Mouse (Mus musculus) ES-E14 (cell line): ENCODE results near the gene Tdrd9. TPM values are rescaled to one million over a fixed set of nuclear protein-coding genes. Genes with fewer than 3 reads are reported as not detected.

ENCODE experiments used
- DNase-seq: peaks from one replicate; pipeline ENCODE4 v3.0.0-alpha.2; 2013; ENCODE audit warnings: low read depth, low spot score
- H3K27ac ChIP-seq: 2 replicates; pipeline ENCODE4 v1.5.1; 2012; ENCODE audit warnings: low read depth, mild to moderate bottlenecking, low read length, moderate library complexity, mixed read lengths; ENCODE audit not compliant: poor library complexity, insufficient read depth, severe bottlenecking
- H3K36me3 ChIP-seq: 2 replicates; pipeline ENCODE4 v1.6.1; 2012; ENCODE audit warnings: mild to moderate bottlenecking, low read length, moderate library complexity, mixed read lengths; ENCODE audit not compliant: control insufficient read depth, poor library complexity, insufficient read depth, severe bottlenecking
- H3K4me1 ChIP-seq, 2 experiments: fragments of 150-350 bp in 1 of 2; sonication (generic) in 1 of 2; 2 replicates each; pipeline ENCODE4 v1.6.1; 2012; ENCODE audit warnings: low read length in 2 of 2, mild to moderate bottlenecking in 1 of 2, mixed read lengths in 1 of 2; ENCODE audit not compliant: control insufficient read depth in 2 of 2, insufficient read depth in 2 of 2, poor library complexity in 1 of 2
- H3K4me3 ChIP-seq, 2 experiments: fragments of 150-350 bp in 1 of 2; sonication (generic) in 1 of 2; 2 replicates each; pipeline ENCODE4 v1.5.1; 2012; ENCODE audit warnings: low read length in 2 of 2, low read depth in 1 of 2, mild to moderate bottlenecking in 1 of 2, mixed read lengths in 1 of 2; ENCODE audit not compliant: insufficient read depth in 1 of 2, poor library complexity in 1 of 2, severe bottlenecking in 1 of 2
- H3K9ac ChIP-seq: 2 replicates; pipeline ENCODE4 v1.6.1; 2012; ENCODE audit warnings: low read depth, mild to moderate bottlenecking, low read length, mixed read lengths; ENCODE audit not compliant: poor library complexity, insufficient read depth, severe bottlenecking
- H3K9me3 ChIP-seq: fragments of 150-350 bp; sonication (generic); 2 replicates; pipeline ENCODE4 v1.6.1; 2012; ENCODE audit warnings: low read depth, mild to moderate bottlenecking, low read length; ENCODE audit not compliant: control insufficient read depth, insufficient read depth
- CHD2 ChIP-seq: IDR thresholded peaks from 2 replicates; pipeline ENCODE4 v1.6.1; 2014; ENCODE audit warnings: mild to moderate bottlenecking, low read depth, low read length, inconsistent platforms
- HCFC1 ChIP-seq: IDR thresholded peaks from 2 replicates; pipeline ENCODE4 v1.6.1; 2012; ENCODE audit warnings: low read length, inconsistent platforms, borderline replicate concordance; ENCODE audit not compliant: insufficient read depth
- MAFK ChIP-seq: IDR thresholded peaks from 2 replicates; pipeline ENCODE4 v1.6.1; 2014; ENCODE audit warnings: mild to moderate bottlenecking, low read depth, low read length, inconsistent platforms; ENCODE audit not compliant: insufficient read depth
- ZC3H11A ChIP-seq: IDR thresholded peaks from 2 replicates; pipeline ENCODE4 v1.6.1; 2012; ENCODE audit warnings: low read depth, mild to moderate bottlenecking, inconsistent platforms, low read length, borderline replicate concordance
- ZNF384 ChIP-seq: IDR thresholded peaks from 2 replicates; pipeline ENCODE4 v1.6.1; 2012; ENCODE audit warnings: low read depth, low read length, inconsistent platforms
- in situ Hi-C, 2 experiments: fragments of 600-800 bp; cut with MboI; formaldehyde crosslinking; loops; one replicate each; pipeline ENCODE4 v1.15.1; 2025; ENCODE audit warnings: low sequenced_read_pairs in 2 of 2, inconsistent platforms in 1 of 2; ENCODE audit not compliant: unreplicated experiment in 2 of 2
- total RNA-seq: library from RNA; depleted of rRNA; stranded (reverse); fragments of 300-350 nt; gene quantifications from 2 replicates; pipeline ENCODE4 v1.2.3, GENCODE M21; 2012

Tdrd9 gene
- total RNA-seq, 1 experiment = 0.67 TPM

DNA sequence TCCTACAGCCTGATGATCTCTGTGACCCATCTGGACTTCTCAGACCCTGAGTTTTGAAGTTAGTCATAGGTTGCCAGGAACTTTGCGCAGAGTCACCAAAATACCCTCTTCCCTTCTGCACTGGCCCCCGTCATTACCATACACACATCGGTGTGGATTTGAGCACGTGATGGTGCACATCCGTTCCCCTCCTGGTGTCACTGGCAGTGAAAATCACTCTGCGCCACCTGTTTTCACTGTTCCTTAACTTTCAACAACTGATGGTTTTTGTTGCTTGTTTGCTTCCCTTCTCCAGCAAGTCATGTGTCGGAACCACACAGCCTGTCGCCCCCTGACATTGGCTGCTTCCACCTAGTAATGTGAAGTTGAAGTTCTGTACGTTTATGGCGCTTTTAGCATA, 1.1 kb downstream of the Tdrd9 start:
- no peaks in the 10 kb centered on the region for H3K9me3 ChIP-seq
- TF ChIP-seq MAFK (no peak), HCFC1 (no peak), ZC3H11A (no peak), CHD2 (no peak), ZNF384 (no peak)
- in situ Hi-C loops = no loop called here
- H3K27ac ChIP-seq = no peak overlapping the region
- no peaks in the 10 kb centered on the region for H3K36me3 ChIP-seq
- no peak overlapping the region for H3K9ac ChIP-seq
- H3K4me3 ChIP-seq = no peak overlapping the region
- peaks cover 0 to 6% of the 10 kb centered on the region in 2 experiments; a peak in 1 of 4 replicates for H3K4me1 ChIP-seq
- DNase-seq = no peak

DNA sequence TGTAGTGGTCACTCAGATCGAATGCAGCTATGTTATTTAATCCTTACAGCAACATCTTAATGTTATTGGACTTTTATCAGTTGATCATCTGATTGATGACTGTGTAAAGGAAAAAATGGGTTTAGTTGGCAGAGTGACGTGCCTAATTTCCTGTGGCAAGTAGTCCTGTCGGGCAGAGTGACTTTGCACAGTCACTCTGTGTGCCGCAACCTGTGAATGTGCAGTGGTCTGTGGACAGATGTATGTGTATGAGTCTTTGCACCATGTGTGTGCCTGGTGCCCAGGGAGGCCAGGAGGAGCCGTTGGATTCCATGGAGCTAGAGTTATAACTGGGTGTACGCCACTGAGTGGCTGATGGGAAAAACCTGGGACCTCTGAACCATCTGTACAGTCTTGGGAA, 3.2 kb downstream of the Tdrd9 start:
- no peak for DNase-seq
- no peak overlapping the region for H3K9ac ChIP-seq
- H3K27ac ChIP-seq = no peak overlapping the region
- H3K36me3 ChIP-seq = no peaks in the 10 kb centered on the region
- TF ChIP-seq MAFK (no peak), ZNF384 (no peak), HCFC1 (no peak), ZC3H11A (no peak), CHD2 (no peak)
- peaks cover 0 to 6% of the 10 kb centered on the region in 2 experiments; a peak in 1 of 4 replicates for H3K4me1 ChIP-seq
- no peaks in the 10 kb centered on the region for H3K9me3 ChIP-seq
- H3K4me3 ChIP-seq = no peak overlapping the region
- in situ Hi-C loops = no loop called here

DNA sequence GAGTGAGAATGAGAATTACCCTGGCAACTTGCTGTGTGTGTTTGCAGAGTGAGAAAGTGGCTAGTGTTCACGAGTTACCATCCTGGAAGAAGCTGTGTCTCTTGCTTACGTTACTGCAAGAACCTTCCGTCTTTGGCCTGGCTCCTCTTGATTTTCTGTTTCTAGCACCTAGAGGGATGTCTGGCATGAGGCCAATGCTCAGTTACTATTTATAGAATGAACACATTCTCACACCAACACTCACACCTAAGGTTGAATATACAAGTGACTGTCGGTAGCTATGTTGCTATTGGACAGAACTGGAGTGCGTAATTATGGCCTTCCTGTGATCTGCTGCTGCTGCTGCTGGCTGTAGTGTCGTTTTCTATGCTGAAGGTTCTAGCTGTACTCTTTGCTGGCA, 5.8 kb downstream of the Tdrd9 start:
- H3K36me3 ChIP-seq = no peaks in the 10 kb centered on the region

DNA sequence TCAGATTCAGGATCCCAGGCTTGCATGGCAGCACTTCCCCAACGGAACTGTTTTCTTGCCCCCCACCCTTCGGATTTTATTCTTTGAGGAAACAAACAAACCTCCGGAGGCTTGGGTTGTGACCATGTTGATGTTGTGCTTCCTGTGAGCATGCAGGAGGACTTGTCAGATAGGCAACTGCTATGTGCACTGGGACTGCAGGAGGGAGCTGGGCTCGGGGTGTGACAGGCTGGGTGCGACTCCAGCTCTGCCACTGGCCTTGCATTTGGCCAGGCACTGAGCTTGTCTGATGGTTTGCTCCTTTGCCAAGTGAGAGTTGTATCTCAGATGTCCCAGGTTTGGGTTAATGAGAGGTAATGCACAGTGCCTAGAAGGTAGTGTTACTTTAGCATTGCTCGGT, 6.9 kb downstream of the Tdrd9 start:
- H3K4me3 ChIP-seq = no peak overlapping the region
- H3K9me3 ChIP-seq = no peaks in the 10 kb centered on the region
- H3K36me3 ChIP-seq = no peaks in the 10 kb centered on the region
- H3K9ac ChIP-seq = no peak overlapping the region
- TF ChIP-seq ZNF384 (no peak), MAFK (no peak), CHD2 (no peak), ZC3H11A (no peak), HCFC1 (no peak)
- no peak for DNase-seq
- no peak overlapping the region for H3K27ac ChIP-seq
- in situ Hi-C loops = no loop called here
- H3K4me1 ChIP-seq = peaks cover 0 to 6% of the 10 kb centered on the region in 2 experiments; a peak in 1 of 4 replicates

More for the DNA sequence above, 5.8 kb downstream of the Tdrd9 start:
- Histone ChIP-seq H3K27ac (no peak overlapping the region), H3K4me1 (peaks cover 0 to 6% of the 10 kb centered on the region in 2 experiments; a peak in 1 of 4 replicates), H3K9ac (no peak overlapping the region), H3K4me3 (no peak overlapping the region), H3K9me3 (no peaks in the 10 kb centered on the region)
- DNase-seq = no peak
- TF ChIP-seq HCFC1 (no peak), MAFK (no peak), ZNF384 (no peak), ZC3H11A (no peak), CHD2 (no peak)
- in situ Hi-C loops = no loop called here

DNA sequence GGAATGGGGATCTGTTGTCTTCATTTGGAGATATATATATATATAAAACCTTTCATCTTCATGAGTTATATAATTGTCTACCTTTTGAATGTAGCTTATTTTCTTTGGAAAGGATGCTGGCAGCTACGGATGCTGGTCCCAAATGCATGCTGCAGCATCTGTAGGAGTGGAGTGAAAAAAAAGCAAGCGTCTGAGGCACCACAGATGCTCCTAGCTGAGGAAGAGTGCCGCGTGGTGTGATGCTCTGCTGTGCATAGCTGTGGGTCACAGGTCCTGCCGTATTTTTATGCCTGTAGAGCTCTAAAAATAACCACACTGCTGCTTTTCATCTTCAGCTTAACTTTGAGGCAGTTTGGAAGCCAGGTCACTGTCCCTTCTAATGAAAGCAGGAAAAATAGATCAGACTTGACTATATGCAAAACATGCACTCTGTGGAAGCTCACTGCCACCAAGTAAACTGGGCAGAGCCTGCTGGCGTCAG, 9.6 kb downstream of the Tdrd9 start, which contains the start of gene Rd3l:
Gene Rd3l (minus strand): TSS at position 431 of the 481 bp plus-strand sequence.
- no peaks in the 10 kb centered on the region for H3K36me3 ChIP-seq
- H3K9ac ChIP-seq = no peak within 1 kb of the TSS
- no peaks in the 10 kb centered on the region for H3K9me3 ChIP-seq
- no peak within 1 kb of the TSS for H3K4me3 ChIP-seq
- no peak for DNase-seq
- TF ChIP-seq ZNF384 = no peak
- no peak for TF ChIP-seq CHD2
- no peak for TF ChIP-seq ZC3H11A
- no peak within 1 kb of the TSS for H3K27ac ChIP-seq
- peaks cover 0 to 6% of the 10 kb centered on the region in 2 experiments; a peak in 1 of 4 replicates for H3K4me1 ChIP-seq
- in situ Hi-C loops = no loop called here
